Mouse (Mus musculus) heart, embryonic 15.5 days (tissue): ENCODE results near the gene Auts2. TPM values are rescaled to one million over a fixed set of nuclear protein-coding genes. Genes with fewer than 3 reads are reported as not detected.
A peak's percentile ranks its signal among the peaks of the same experiment; 100 is the strongest.

ENCODE experiments used
- ATAC-seq: fragments of 200-750 bp; cut with Nextera tagmentation; replicated peaks from 2 replicates; pipeline ENCODE4 v1.8.0; 2017; ENCODE audit warnings: low read depth, moderate TSS enrichment; ENCODE audit not compliant: insufficient number of reproducible peaks, insufficient read depth, low FRiP score
- H3K27ac ChIP-seq: fragments of 300-500 bp; sonication (generic); 2 replicates; pipeline ENCODE4 v1.5.1; 2015; ENCODE audit warnings: mild to moderate bottlenecking, inconsistent platforms
- H3K27me3 ChIP-seq: fragments of 300-500 bp; sonication (generic); 2 replicates; pipeline ENCODE4 v1.6.1; 2015; ENCODE audit warnings: inconsistent platforms
- H3K36me3 ChIP-seq: fragments of 300-500 bp; sonication (generic); 2 replicates; pipeline ENCODE4 v1.6.1; 2015; ENCODE audit warnings: mild to moderate bottlenecking, inconsistent platforms
- H3K4me1 ChIP-seq: fragments of 300-500 bp; sonication (generic); replicated peaks from 2 replicates; pipeline ENCODE4 v1.6.1; 2015; ENCODE audit warnings: inconsistent platforms
- H3K4me2 ChIP-seq: fragments of 300-500 bp; sonication (generic); 2 replicates; pipeline ENCODE4 v1.6.1; 2015; ENCODE audit warnings: inconsistent platforms, mild to moderate bottlenecking, moderate library complexity
- H3K4me3 ChIP-seq: fragments of 300-500 bp; sonication (generic); 2 replicates; pipeline ENCODE4 v1.5.1; 2015; ENCODE audit warnings: mild to moderate bottlenecking, inconsistent platforms
- H3K9ac ChIP-seq: fragments of 300-500 bp; sonication (generic); 2 replicates; pipeline ENCODE4 v1.6.1; 2015; ENCODE audit warnings: mild to moderate bottlenecking, inconsistent platforms
- H3K9me3 ChIP-seq: fragments of 300-500 bp; sonication (generic); replicated peaks from 2 replicates; pipeline ENCODE4 v1.6.1; 2016; ENCODE audit warnings: inconsistent platforms
- WGBS: fragments of 180-500 bp; shearing (Covaris S2); methylation state at CpG from one replicate; pipeline ENCODE4 v1.1.7; 2015; ENCODE audit warnings: mixed read lengths; 5-methylcytosine and 5-hydroxymethylcytosine counted together
- polyA plus RNA-seq: library from polyadenylated mRNA; unstranded; fragments of >200 nt; fragmentation: Nextera tagmentation; extraction: Ambion mirVana; gene quantifications from 2 replicates; pipeline ENCODE4 v1.2.1, GENCODE M21; 2015

The Auts2 gene
- polyA plus RNA-seq, 1 experiment from 2014 or later = 12.9 TPM

GRCm38 (mm10) chr5:132479227-132479857 is 63.8 kb downstream of the Auts2 start:
- Histone ChIP-seq H3K9ac (no peak overlapping the region), H3K27me3 (no peaks in the 10 kb centered on the region), H3K27ac (no peak overlapping the region), H3K36me3 (no peaks in the 10 kb centered on the region), H3K9me3 (no peaks in the 10 kb centered on the region), H3K4me2 (peak overlapping the region; percentile 39), H3K4me1 (peaks cover 16% of the 10 kb centered on the region), H3K4me3 (no peak overlapping the region)
- WGBS = 16% methylated on average over 11 of the region's 11 CpGs
- ATAC-seq = no peak

- no peaks in the 10 kb centered on the region for H3K36me3 ChIP-seq
- ATAC-seq = no peak
- no peak overlapping the region for H3K27ac ChIP-seq
These were observed 65.6 kb downstream of the Auts2 start for GRCm38 (mm10) chr5:132477533-132477932.

GRCm38 (mm10) chr5:132472905-132473321 is 70.2 kb downstream of the Auts2 start:
- Histone ChIP-seq H3K9ac (no peak overlapping the region), H3K4me3 (no peak overlapping the region), H3K27me3 (no peaks in the 10 kb centered on the region), H3K4me2 (peak overlapping the region; percentile 3), H3K9me3 (no peaks in the 10 kb centered on the region), H3K27ac (peak overlapping the region; percentile 70), H3K36me3 (no peaks in the 10 kb centered on the region), H3K4me1 (peaks cover 24% of the 10 kb centered on the region)
- no peak for ATAC-seq
- WGBS = 51% methylated on average over 5 of the region's 5 CpGs

More at GRCm38 (mm10) chr5:132477533-132477932, 65.6 kb downstream of the Auts2 start:
- no peak overlapping the region for H3K9ac ChIP-seq
- peaks cover 28% of the 10 kb centered on the region for H3K4me1 ChIP-seq
- H3K9me3 ChIP-seq = no peaks in the 10 kb centered on the region
- no peak overlapping the region for H3K4me3 ChIP-seq
- whole genome bisulfite sequencing = 76% methylated on average over 1 of the region's 1 CpGs
- no peaks in the 10 kb centered on the region for H3K27me3 ChIP-seq
- H3K4me2 ChIP-seq = no peak overlapping the region

GRCm38 (mm10) chr5:132472184-132472829 is 70.8 kb downstream of the Auts2 start:
- Histone ChIP-seq H3K4me1 (peaks cover 24% of the 10 kb centered on the region), H3K27ac (peak overlapping the region; percentile 70), H3K27me3 (no peaks in the 10 kb centered on the region), H3K4me2 (peak overlapping the region; percentile 3; the same call in 1 of the 2 replicates), H3K4me3 (no peak overlapping the region), H3K9ac (no peak overlapping the region), H3K9me3 (no peaks in the 10 kb centered on the region), H3K36me3 (no peaks in the 10 kb centered on the region)
- 0 out of 2 replicates have a peak, but pooled peaks have one; percentile 35 for ATAC-seq
- WGBS = 56% methylated on average over 5 of the region's 5 CpGs

GRCm38 (mm10) chr5:132467364-132467743 is 75.8 kb downstream of the Auts2 start:
- Histone ChIP-seq H3K4me2 (no peak overlapping the region), H3K36me3 (no peaks in the 10 kb centered on the region), H3K9ac (no peak overlapping the region), H3K27me3 (no peaks in the 10 kb centered on the region), H3K9me3 (no peaks in the 10 kb centered on the region), H3K4me3 (no peak overlapping the region), H3K4me1 (peaks cover 5% of the 10 kb centered on the region), H3K27ac (0 out of 2 replicates have a peak overlapping the region, but pooled peaks have one; percentile 5)
- no peak for ATAC-seq
- WGBS = 74% methylated on average over 2 of the region's 2 CpGs

- no peak overlapping the region for H3K4me3 ChIP-seq
- H3K27ac ChIP-seq = 0 out of 2 replicates have a peak overlapping the region, but pooled peaks have one; percentile 5
- no peaks in the 10 kb centered on the region for H3K27me3 ChIP-seq
- ATAC-seq = no peak
- no peaks in the 10 kb centered on the region for H3K36me3 ChIP-seq
- H3K4me1 ChIP-seq = no peaks in the 10 kb centered on the region; the same call in 1 of the 2 replicates
- no peaks in the 10 kb centered on the region for H3K9me3 ChIP-seq
- 55% methylated on average over 16 of the region's 16 CpGs for WGBS
- no peak overlapping the region for H3K4me2 ChIP-seq
- H3K9ac ChIP-seq = no peak overlapping the region
These were observed 76.4 kb downstream of the Auts2 start for GRCm38 (mm10) chr5:132466427-132467363.

GRCm38 (mm10) chr5:132462560-132462959 is 80.6 kb downstream of the Auts2 start:
- no peak overlapping the region for H3K9ac ChIP-seq
- no peaks in the 10 kb centered on the region for H3K9me3 ChIP-seq
- H3K27ac ChIP-seq = no peak overlapping the region
- no peak overlapping the region for H3K4me3 ChIP-seq
- H3K4me2 ChIP-seq = no peak overlapping the region
- H3K27me3 ChIP-seq = no peaks in the 10 kb centered on the region
- H3K4me1 ChIP-seq = no peaks in the 10 kb centered on the region; the same call in 1 of the 2 replicates
- WGBS = 88% methylated on average over 11 of the region's 11 CpGs
- no peak for ATAC-seq
- H3K36me3 ChIP-seq = no peaks in the 10 kb centered on the region

GRCm38 (mm10) chr5:132458498-132458897 is 84.6 kb downstream of the Auts2 start:
- ATAC-seq = no peak
- Histone ChIP-seq H3K9me3 (no peaks in the 10 kb centered on the region), H3K9ac (no peak overlapping the region), H3K27me3 (no peaks in the 10 kb centered on the region), H3K36me3 (no peaks in the 10 kb centered on the region), H3K4me3 (no peak overlapping the region), H3K4me2 (no peak overlapping the region), H3K27ac (no peak overlapping the region), H3K4me1 (no peaks in the 10 kb centered on the region)
- WGBS = 90% methylated on average over 7 of the region's 7 CpGs

- Histone ChIP-seq H3K27ac (no peak overlapping the region), H3K4me1 (no peaks in the 10 kb centered on the region), H3K27me3 (no peaks in the 10 kb centered on the region), H3K4me2 (no peak overlapping the region), H3K36me3 (no peaks in the 10 kb centered on the region), H3K9ac (no peak overlapping the region), H3K4me3 (no peak overlapping the region), H3K9me3 (no peaks in the 10 kb centered on the region)
- 81% methylated on average over 2 of the region's 2 CpGs for WGBS
- no peak for ATAC-seq
These were observed 90.8 kb downstream of the Auts2 start for GRCm38 (mm10) chr5:132452381-132452780.

GRCm38 (mm10) chr5:132450071-132450470 is 93.1 kb downstream of the Auts2 start:
- no peak overlapping the region for H3K4me3 ChIP-seq
- no peak overlapping the region for H3K4me2 ChIP-seq
- no peak overlapping the region for H3K9ac ChIP-seq
- no peak for ATAC-seq
- H3K9me3 ChIP-seq = no peaks in the 10 kb centered on the region
- H3K36me3 ChIP-seq = no peaks in the 10 kb centered on the region
- 93% methylated on average over 3 of the region's 3 CpGs for WGBS
- no peaks in the 10 kb centered on the region for H3K27me3 ChIP-seq
- H3K27ac ChIP-seq = no peak overlapping the region
- H3K4me1 ChIP-seq = no peaks in the 10 kb centered on the region

- H3K36me3 ChIP-seq = no peaks in the 10 kb centered on the region
- no peak overlapping the region for H3K4me3 ChIP-seq
- H3K4me1 ChIP-seq = no peaks in the 10 kb centered on the region
- no peak overlapping the region for H3K9ac ChIP-seq
- H3K9me3 ChIP-seq = no peaks in the 10 kb centered on the region
- 85% methylated on average over 6 of the region's 6 CpGs for WGBS
- H3K4me2 ChIP-seq = no peak overlapping the region
- no peak overlapping the region for H3K27ac ChIP-seq
- no peak for ATAC-seq
- no peaks in the 10 kb centered on the region for H3K27me3 ChIP-seq
These were observed 94.6 kb downstream of the Auts2 start for GRCm38 (mm10) chr5:132448401-132449066.
